Mouse (Mus musculus) intestine, embryonic 15.5 days (tissue): ENCODE data around the gene Il18bp. TPM values are rescaled to one million over a fixed set of nuclear protein-coding genes. Genes with fewer than 3 reads are reported as not detected.
A peak's percentile ranks its signal among the peaks of the same experiment; 100 is the strongest.

Experiments used
- ATAC-seq: fragments of 200-750 bp; cut with Nextera tagmentation; 2 replicates; pipeline ENCODE4 v1.8.0; 2017; ENCODE audit warnings: moderate TSS enrichment, moderate library complexity
- H3K27ac ChIP-seq: fragments of 300-500 bp; sonication (generic); 2 replicates; pipeline ENCODE4 v1.5.1; 2015; ENCODE audit warnings: mild to moderate bottlenecking, inconsistent platforms
- H3K27me3 ChIP-seq: fragments of 300-500 bp; sonication (generic); replicated peaks from 2 replicates; pipeline ENCODE4 v1.6.1; 2015; ENCODE audit warnings: inconsistent platforms
- H3K36me3 ChIP-seq: fragments of 300-500 bp; sonication (generic); 2 replicates; pipeline ENCODE4 v1.6.1; 2015; ENCODE audit warnings: inconsistent platforms
- H3K4me1 ChIP-seq: fragments of 300-500 bp; sonication (generic); replicated peaks from 2 replicates; pipeline ENCODE4 v1.6.1; 2015; ENCODE audit warnings: inconsistent platforms
- H3K4me2 ChIP-seq: fragments of 300-500 bp; sonication (generic); replicated peaks from 2 replicates; pipeline ENCODE4 v1.6.1; 2015; ENCODE audit warnings: mild to moderate bottlenecking, inconsistent platforms
- H3K4me3 ChIP-seq: fragments of 300-500 bp; sonication (generic); replicated peaks from 2 replicates; pipeline ENCODE4 v1.5.1; 2015; ENCODE audit warnings: inconsistent platforms
- H3K9ac ChIP-seq: fragments of 300-500 bp; sonication (generic); 2 replicates; pipeline ENCODE4 v1.6.1; 2015; ENCODE audit warnings: inconsistent platforms
- H3K9me3 ChIP-seq: fragments of 300-500 bp; sonication (generic); 2 replicates; pipeline ENCODE4 v1.6.1; 2016; ENCODE audit warnings: inconsistent platforms
- WGBS: fragments of 180-500 bp; shearing (Covaris S2); methylation state at CpG from one replicate; pipeline ENCODE4 v1.1.7; 2015; 5-methylcytosine and 5-hydroxymethylcytosine counted together
- polyA plus RNA-seq: library from polyadenylated mRNA; unstranded; fragments of >200 nt; fragmentation: Nextera tagmentation; extraction: Ambion mirVana; gene quantifications from 2 replicates; pipeline ENCODE4 v1.2.1, GENCODE M21; 2015

Il18bp gene
- polyA plus RNA-seq, 1 experiment from 2014 or later, result 2.3 TPM

- H3K27ac ChIP-seq, result no peak overlapping the region
- H3K27me3 ChIP-seq, result no peaks in the 10 kb centered on the region
- H3K36me3 ChIP-seq, result peaks cover 68% of the 10 kb centered on the region
- H3K4me1 ChIP-seq, result no peaks in the 10 kb centered on the region
- no peak overlapping the region for H3K9ac ChIP-seq
- 90% methylated on average over 8 of the region's 8 CpGs for WGBS
- no peak overlapping the region for H3K4me2 ChIP-seq
- H3K9me3 ChIP-seq, result no peaks in the 10 kb centered on the region
- ATAC-seq, result no peak
- H3K4me3 ChIP-seq, result no peak overlapping the region
Observed at GRCm38 (mm10) chr7:102000296-102000695, 18.2 kb downstream of the Il18bp start.

- Histone ChIP-seq H3K4me2 (no peak overlapping the region), H3K4me3 (no peak overlapping the region), H3K36me3 (peaks cover 70% of the 10 kb centered on the region), H3K4me1 (no peaks in the 10 kb centered on the region), H3K9ac (no peak overlapping the region), H3K27me3 (no peaks in the 10 kb centered on the region), H3K9me3 (no peaks in the 10 kb centered on the region), H3K27ac (no peak overlapping the region)
- WGBS, result 95% methylated on average over 15 of the region's 15 CpGs
- no peak for ATAC-seq
Observed at GRCm38 (mm10) chr7:101999461-102000151, 18.9 kb downstream of the Il18bp start.

GRCm38 (mm10) chr7:101998194-101998927 lies 20.1 kb downstream of the Il18bp start:
- peak overlapping the region; percentile 18; the same call in 1 of the 2 replicates for H3K27ac ChIP-seq
- no peak overlapping the region for H3K4me3 ChIP-seq
- peak; percentile 74 for ATAC-seq

GRCm38 (mm10) chr7:101994241-101994640 lies 24.2 kb downstream of the Il18bp start:
- WGBS, result 85% methylated on average over 3 of the region's 3 CpGs
- Histone ChIP-seq H3K36me3 (peaks cover 67% of the 10 kb centered on the region), H3K27ac (no peak overlapping the region), H3K4me3 (no peak overlapping the region), H3K9me3 (no peaks in the 10 kb centered on the region), H3K9ac (no peak overlapping the region), H3K4me2 (no peak overlapping the region), H3K27me3 (no peaks in the 10 kb centered on the region), H3K4me1 (no peaks in the 10 kb centered on the region)
- no peak for ATAC-seq

More at GRCm38 (mm10) chr7:101998194-101998927, 20.1 kb downstream of the Il18bp start:
- Histone ChIP-seq H3K9me3 (no peaks in the 10 kb centered on the region), H3K4me1 (no peaks in the 10 kb centered on the region), H3K9ac (no peak overlapping the region), H3K27me3 (no peaks in the 10 kb centered on the region), H3K4me2 (no peak overlapping the region), H3K36me3 (peaks cover 83% of the 10 kb centered on the region)
- WGBS, result 55% methylated on average over 14 of the region's 14 CpGs

GRCm38 (mm10) chr7:101985081-101985480 lies 33.4 kb downstream of the Il18bp start:
- peaks cover 20% of the 10 kb centered on the region for H3K36me3 ChIP-seq
- 89% methylated on average over 3 of the region's 3 CpGs for WGBS

GRCm38 (mm10) chr7:101982735-101983134 lies 35.8 kb downstream of the Il18bp start:
- Histone ChIP-seq H3K36me3 (0 out of 2 replicates have a peak, but pooled peaks cover 9% of the 10 kb centered on the region), H3K4me3 (no peak overlapping the region), H3K9me3 (no peaks in the 10 kb centered on the region), H3K27ac (no peak overlapping the region), H3K4me1 (no peaks in the 10 kb centered on the region), H3K4me2 (no peak overlapping the region), H3K9ac (no peak overlapping the region), H3K27me3 (no peaks in the 10 kb centered on the region)
- no peak; the same call in 1 of the 2 replicates for ATAC-seq
- WGBS, result 67% methylated on average over 1 of the region's 1 CpGs

More at GRCm38 (mm10) chr7:101985081-101985480, 33.4 kb downstream of the Il18bp start:
- H3K4me1 ChIP-seq, result no peaks in the 10 kb centered on the region
- no peaks in the 10 kb centered on the region for H3K27me3 ChIP-seq
- no peaks in the 10 kb centered on the region for H3K9me3 ChIP-seq
- no peak overlapping the region for H3K9ac ChIP-seq
- no peak overlapping the region for H3K4me2 ChIP-seq
- no peak for ATAC-seq
- H3K27ac ChIP-seq, result no peak overlapping the region
- H3K4me3 ChIP-seq, result no peak overlapping the region

- H3K27ac ChIP-seq, result no peak overlapping the region
- H3K27me3 ChIP-seq, result no peaks in the 10 kb centered on the region
- H3K9me3 ChIP-seq, result no peaks in the 10 kb centered on the region
- no peak overlapping the region for H3K4me3 ChIP-seq
- H3K36me3 ChIP-seq, result no peaks in the 10 kb centered on the region
- no peak for ATAC-seq
- H3K4me2 ChIP-seq, result no peak overlapping the region
- WGBS, result 33% methylated on average over 2 of the region's 2 CpGs
- no peak overlapping the region for H3K9ac ChIP-seq
- peaks cover 26% of the 10 kb centered on the region for H3K4me1 ChIP-seq
Observed at GRCm38 (mm10) chr7:101974505-101974904, 44.0 kb downstream of the Il18bp start.

- peaks cover 31% of the 10 kb centered on the region for H3K4me1 ChIP-seq
Observed at GRCm38 (mm10) chr7:101973730-101974129, 44.8 kb downstream of the Il18bp start.

GRCm38 (mm10) chr7:101971721-101972120 lies 46.8 kb downstream of the Il18bp start:
- Histone ChIP-seq H3K27me3 (no peaks in the 10 kb centered on the region), H3K9ac (peak overlapping the region; percentile 71), H3K4me2 (peak overlapping the region; percentile 92), H3K4me3 (peak overlapping the region; percentile 61), H3K4me1 (peaks cover 39% of the 10 kb centered on the region), H3K9me3 (no peaks in the 10 kb centered on the region), H3K36me3 (no peaks in the 10 kb centered on the region), H3K27ac (peak overlapping the region; percentile 98)
- 38% methylated on average over 2 of the region's 2 CpGs for WGBS
- ATAC-seq, result no peak

More at GRCm38 (mm10) chr7:101973730-101974129, 44.8 kb downstream of the Il18bp start:
- H3K36me3 ChIP-seq, result no peaks in the 10 kb centered on the region
- H3K27ac ChIP-seq, result peak overlapping the region; percentile 20; the same call in 1 of the 2 replicates
- H3K9ac ChIP-seq, result no peak overlapping the region
- WGBS, result 52% methylated on average over 3 of the region's 3 CpGs
- H3K4me3 ChIP-seq, result no peak overlapping the region
- no peak for ATAC-seq
- peak overlapping the region; percentile 34 for H3K4me2 ChIP-seq
- H3K9me3 ChIP-seq, result no peaks in the 10 kb centered on the region
- H3K27me3 ChIP-seq, result no peaks in the 10 kb centered on the region

GRCm38 (mm10) chr7:101970821-101971461 lies 47.5 kb downstream of the Il18bp start:
- ATAC-seq, result peak; percentile 60
- H3K4me3 ChIP-seq, result peak overlapping the region; percentile 61
- WGBS, result 3% methylated on average over 19 of the region's 19 CpGs
- H3K27me3 ChIP-seq, result no peaks in the 10 kb centered on the region
- peaks cover 39% of the 10 kb centered on the region for H3K4me1 ChIP-seq
- no peaks in the 10 kb centered on the region for H3K36me3 ChIP-seq
- peak overlapping the region; percentile 92 for H3K4me2 ChIP-seq
- peak overlapping the region; percentile 71 for H3K9ac ChIP-seq
- H3K9me3 ChIP-seq, result no peaks in the 10 kb centered on the region
- peak overlapping the region; percentile 98 for H3K27ac ChIP-seq

GRCm38 (mm10) chr7:101970429-101970775 lies 48.1 kb downstream of the Il18bp start:
- Histone ChIP-seq H3K27me3 (no peaks in the 10 kb centered on the region), H3K9ac (peak overlapping the region; percentile 71), H3K4me3 (peak overlapping the region; percentile 61), H3K9me3 (no peaks in the 10 kb centered on the region), H3K36me3 (no peaks in the 10 kb centered on the region), H3K4me2 (peak overlapping the region; percentile 92), H3K27ac (peak overlapping the region; percentile 98), H3K4me1 (peaks cover 39% of the 10 kb centered on the region)
- WGBS, result 0% methylated on average over 17 of the region's 17 CpGs
- peak; percentile 84 for ATAC-seq
